In the genomic region with DNA sequence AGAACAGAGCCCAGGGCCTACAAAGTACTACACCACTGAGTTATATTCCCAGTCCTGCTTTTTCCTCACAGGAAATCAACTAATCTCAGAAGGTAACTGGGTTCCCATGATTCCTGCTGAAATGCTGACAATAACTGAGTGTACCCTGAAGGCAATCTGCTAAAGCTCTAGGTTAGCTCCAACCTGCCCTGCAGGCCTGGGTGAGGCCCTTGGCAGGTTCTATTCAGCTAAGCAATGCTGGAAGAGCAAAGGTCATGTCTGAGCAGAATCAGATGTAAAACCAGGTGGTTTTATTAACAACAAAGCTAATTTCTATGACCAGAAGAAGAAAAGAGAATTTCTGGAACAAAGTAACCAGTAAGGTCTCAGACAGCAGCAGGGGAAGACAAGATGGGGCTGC, we compare ENCODE assay signal across 26 mouse cellular contexts. TPM values are rescaled to one million over a fixed set of nuclear protein-coding genes. Genes with fewer than 3 reads are reported as not detected.
DNase-seq lines count a peak whose midpoint lies in the region; ATAC-seq and TF ChIP-seq lines count a peak whose summit lies in the region.
"Had no signal": no experiment of that assay in that cellular context is flagged by ENCODE, and none has a peak within 500 bp of the region (broad histone marks: within the 10 kb centered on the region; RNA-seq: fewer than 3 reads in every experiment).

No protein-coding gene starts in this region.

- H3K4me1 ChIP-seq in kidney, adult 2 months (ENCODE audit: control insufficient read depth, insufficient read depth, low read length): peaks cover 13% of the 10 kb centered on the region; the same call in 1 of the 2 replicates
- H3K4me1 ChIP-seq in kidney, embryonic 14.5 days (ENCODE audit: control insufficient read depth, insufficient read depth, low read length): peaks cover 14% of the 10 kb centered on the region
- peaks cover 3% of the 10 kb centered on the region for H3K4me1 ChIP-seq in bone marrow, adult 2 months (ENCODE audit: control insufficient read depth, insufficient read depth, low read length)
- H3K4me1 ChIP-seq in intestine, postnatal 0 days (replicated peaks; ENCODE audit: control insufficient read depth, insufficient read depth, low read length): peaks cover 2% of the 10 kb centered on the region; the same call in 1 of the 2 replicates
- peaks cover 88% of the 10 kb centered on the region for H3K4me1 ChIP-seq in liver, embryonic 16.5 days (ENCODE audit: control insufficient read depth, low read depth, low read length)
- H3K4me1 ChIP-seq: neural tube, embryonic 12.5 days had no signal

- no peaks in the 10 kb centered on the region for H3K9me3 ChIP-seq in kidney, embryonic 14.5 days (ENCODE audit: control insufficient read depth, low read length)
- no peaks in the 10 kb centered on the region for H3K9me3 ChIP-seq in intestine, postnatal 0 days (ENCODE audit: control insufficient read depth)
- H3K9me3 ChIP-seq in liver, embryonic 16.5 days (replicated peaks; ENCODE audit: control insufficient read depth, low read length): no peaks in the 10 kb centered on the region
- H3K9me3 ChIP-seq: limb, embryonic 13.5 days; lung, embryonic 15.5 days; megakaryocyte, embryonic 14.5 days; neural tube, embryonic 12.5 days had no signal

- ATAC-seq in kidney, embryonic 14.5 days (ENCODE audit: low FRiP score, low TSS enrichment): no peak
- ATAC-seq in intestine, postnatal 0 days: peak; percentile 84
- no peak for ATAC-seq in liver, embryonic 16.5 days (ENCODE audit: low read depth)
- ATAC-seq: CD4-positive, CD25-positive, alpha-beta regulatory T cell, adult 4 months; forebrain, postnatal 0 days; inflammation-experienced regulatory T-cells, adult 6 months had no signal

- no peak overlapping the region for H3K4me3 ChIP-seq in kidney, adult 2 months (ENCODE audit: insufficient read depth, low read depth, low read length)
- H3K4me3 ChIP-seq in kidney, embryonic 14.5 days (ENCODE audit: low read length): no peak overlapping the region
- H3K4me3 ChIP-seq in bone marrow, adult 2 months (replicated peaks; ENCODE audit: control insufficient read depth, low read depth, low read length): no peak overlapping the region
- H3K4me3 ChIP-seq in intestine, postnatal 0 days (ENCODE audit: low read depth, low read length): no peak overlapping the region
- no peak overlapping the region for H3K4me3 ChIP-seq in liver, embryonic 16.5 days (ENCODE audit: low read depth, low read length)
- H3K4me3 ChIP-seq: limb, embryonic 13.5 days; lung, embryonic 15.5 days; megakaryocyte, embryonic 14.5 days; neural tube, embryonic 12.5 days had no signal

- no peak for TF ChIP-seq CTCF in kidney, adult 2 months (conservative IDR thresholded peaks at IDR 0.05; ENCODE audit: insufficient read depth, insufficient read length, low read depth, low read length)
- TF ChIP-seq CTCF in bone marrow, adult 2 months (IDR thresholded peaks at IDR 0.05; ENCODE audit: control insufficient read depth, insufficient read depth, low read length): no peak
- TF ChIP-seq CTCF in intestine, postnatal 0 days (IDR thresholded peaks at IDR 0.05; ENCODE audit: low read depth): no peak

- DNase-seq in kidney, adult 2 months: peak; percentile 69
- no peak for DNase-seq in spleen, postnatal 14 days (ENCODE audit: low spot score in 2 of 2)
- DNase-seq in frontal cortex, adult 2 months (ENCODE audit: extremely low spot score in 1 of 2, low spot score in 1 of 2): no peak
- DNase-seq: adrenal gland, postnatal 25 days; cerebellum, adult 11 months; cerebellum, postnatal 10 days; forebrain, postnatal 0 days; gastrocnemius, postnatal 25 days; heart, adult 18-20 months; kidney, postnatal 4 days; lung, postnatal 36 days; midbrain, embryonic 14.5 days; right cerebral cortex, postnatal 14 days; spleen, adult 18-20 months; thymus, postnatal 36 days had no signal

- no peak overlapping the region for H3K9ac ChIP-seq in kidney, embryonic 14.5 days (ENCODE audit: low read depth, low read length)
- peak overlapping the region; percentile 22; the same call in 1 of the 2 replicates for H3K9ac ChIP-seq in intestine, postnatal 0 days (ENCODE audit: low read depth, low read length)
- H3K9ac ChIP-seq in liver, embryonic 16.5 days (ENCODE audit: low read depth, low read length): peak overlapping the region; percentile 73
- H3K9ac ChIP-seq: forebrain, postnatal 0 days; hindbrain, embryonic 14.5 days; limb, embryonic 13.5 days; lung, embryonic 15.5 days; neural tube, embryonic 12.5 days had no signal

- peak overlapping the region; percentile 20; the same call in 1 of the 2 replicates for H3K27ac ChIP-seq in kidney, adult 2 months (ENCODE audit: insufficient read depth, low read depth, low read length)
- no peak overlapping the region for H3K27ac ChIP-seq in kidney, embryonic 14.5 days (ENCODE audit: low read depth, low read length)
- H3K27ac ChIP-seq in bone marrow, adult 2 months (ENCODE audit: control insufficient read depth, insufficient read depth, low read depth, low read length, poor library complexity): peak overlapping the region; percentile 16; the same call in 1 of the 2 replicates
- peak overlapping the region; percentile 87 for H3K27ac ChIP-seq in intestine, postnatal 0 days (ENCODE audit: low read depth, low read length)
- peak overlapping the region; percentile 99 for H3K27ac ChIP-seq in liver, embryonic 16.5 days (ENCODE audit: low read length)
- H3K27ac ChIP-seq: hindbrain, embryonic 14.5 days; limb, embryonic 13.5 days; lung, embryonic 15.5 days; neural tube, embryonic 12.5 days had no signal

- H3K27me3 ChIP-seq in kidney, adult 2 months (replicated peaks; ENCODE audit: control insufficient read depth, insufficient read depth, low read length): no peaks in the 10 kb centered on the region
- no peaks in the 10 kb centered on the region for H3K27me3 ChIP-seq in kidney, embryonic 14.5 days (ENCODE audit: control insufficient read depth, insufficient read depth, low read length)
- H3K27me3 ChIP-seq in intestine, postnatal 0 days (replicated peaks; ENCODE audit: control insufficient read depth, insufficient read depth, low read length): no peaks in the 10 kb centered on the region
- H3K27me3 ChIP-seq in liver, embryonic 16.5 days (ENCODE audit: control insufficient read depth, insufficient read depth, low read depth, low read length): no peaks in the 10 kb centered on the region
- H3K27me3 ChIP-seq: limb, embryonic 13.5 days; lung, embryonic 15.5 days; megakaryocyte, embryonic 14.5 days; neural tube, embryonic 12.5 days had no signal

- no peak for TF ChIP-seq POLR2A in kidney, adult 2 months (IDR thresholded peaks at IDR 0.05; ENCODE audit: low read depth, low read length)
- TF ChIP-seq POLR2A in bone marrow, adult 2 months (IDR thresholded peaks at IDR 0.05; ENCODE audit: borderline replicate concordance, control insufficient read depth, low read depth, low read length): no peak

- H3K36me3 ChIP-seq in kidney, adult 2 months (ENCODE audit: control insufficient read depth, insufficient read depth, low read length): no peaks in the 10 kb centered on the region; the same call in 1 of the 2 replicates
- H3K36me3 ChIP-seq in kidney, embryonic 14.5 days (ENCODE audit: control insufficient read depth, insufficient read depth, low read length): peaks cover 40% of the 10 kb centered on the region; the same call in 1 of the 2 replicates
- H3K36me3 ChIP-seq in intestine, postnatal 0 days (ENCODE audit: control insufficient read depth, insufficient read depth): peaks cover 39% of the 10 kb centered on the region
- peaks cover 33% of the 10 kb centered on the region for H3K36me3 ChIP-seq in liver, embryonic 16.5 days (ENCODE audit: control insufficient read depth, insufficient read depth)

- H3K4me2 ChIP-seq in kidney, embryonic 14.5 days (replicated peaks; ENCODE audit: low read depth, low read length): no peak overlapping the region
- H3K4me2 ChIP-seq in intestine, postnatal 0 days (replicated peaks; ENCODE audit: low read depth): no peak overlapping the region
- H3K4me2 ChIP-seq in liver, embryonic 16.5 days (ENCODE audit: low read depth, low read length): no peak overlapping the region
- H3K4me2 ChIP-seq: hindbrain, embryonic 14.5 days; limb, embryonic 13.5 days; lung, embryonic 15.5 days; neural tube, embryonic 12.5 days had no signal

RNA-seq across cellular contexts. Expression of gene Mpg, which starts 15.1 kb away (rescaled TPM):
- polyA plus RNA-seq in kidney, adult 2 months (2012; rRNA removed): 12.5 and 13.4 TPM in 2 replicates
- 35.6 and 39.8 TPM in 2 replicates for polyA plus RNA-seq in kidney, embryonic 14.5 days (2014; fragmentation: Nextera tagmentation; extraction: Ambion mirVana)
- polyA plus RNA-seq in bone marrow, adult 2 months (2011; ENCODE audit: insufficient read depth, insufficient read length, low replicate concordance, missing spikeins): 10.9 and 20.1 TPM in 2 replicates
- 19.2 and 20.9 TPM in 2 replicates for polyA plus RNA-seq in intestine, postnatal 0 days (2015; fragmentation: Nextera tagmentation; extraction: Ambion mirVana)
- polyA plus RNA-seq in liver, embryonic 16.5 days (2015; fragmentation: Nextera tagmentation; extraction: Ambion mirVana): 18.5 and 19.6 TPM in 2 replicates
- 13.8 and 17.0 TPM in 2 replicates for polyA plus RNA-seq in frontal cortex, adult 2 months (2012; rRNA removed)

RNA-seq across cellular contexts. Expression of gene Rhbdf1, which starts 19.3 kb away (rescaled TPM):
- polyA plus RNA-seq in kidney, adult 2 months (2012; rRNA removed): 81.7 and 110 TPM in 2 replicates
- 28.0 and 39.5 TPM in 2 replicates for polyA plus RNA-seq in kidney, embryonic 14.5 days (2014; fragmentation: Nextera tagmentation; extraction: Ambion mirVana)
- 2.4 and 4.2 TPM in 2 replicates for polyA plus RNA-seq in bone marrow, adult 2 months (2011; ENCODE audit: insufficient read depth, insufficient read length, low replicate concordance, missing spikeins)
- 20.7 and 26.1 TPM in 2 replicates for polyA plus RNA-seq in intestine, postnatal 0 days (2015; fragmentation: Nextera tagmentation; extraction: Ambion mirVana)
- polyA plus RNA-seq in liver, embryonic 16.5 days (2015; fragmentation: Nextera tagmentation; extraction: Ambion mirVana): 5.8 and 6.5 TPM in 2 replicates
- 23.6 and 26.7 TPM in 2 replicates for polyA plus RNA-seq in frontal cortex, adult 2 months (2012; rRNA removed)

RNA-seq across cellular contexts. Expression of gene Nprl3, which starts 26.1 kb away (rescaled TPM):
- polyA plus RNA-seq in kidney, adult 2 months (2012; rRNA removed): 71.9 and 95.7 TPM in 2 replicates
- polyA plus RNA-seq in kidney, embryonic 14.5 days (2014; fragmentation: Nextera tagmentation; extraction: Ambion mirVana): 27.5 and 45.5 TPM in 2 replicates
- polyA plus RNA-seq in bone marrow, adult 2 months (2011; ENCODE audit: insufficient read depth, insufficient read length, low replicate concordance, missing spikeins): 69.5 and 75.3 TPM in 2 replicates
- polyA plus RNA-seq in intestine, postnatal 0 days (2015; fragmentation: Nextera tagmentation; extraction: Ambion mirVana): 19.8 and 20.7 TPM in 2 replicates
- polyA plus RNA-seq in liver, embryonic 16.5 days (2015; fragmentation: Nextera tagmentation; extraction: Ambion mirVana): 30.8 and 31.5 TPM in 2 replicates
- polyA plus RNA-seq in frontal cortex, adult 2 months (2012; rRNA removed): 75.7 and 85.2 TPM in 2 replicates

RNA-seq across cellular contexts. Expression of gene Hba-x, which starts 34.8 kb away (rescaled TPM):
- not detected in 2 replicates for polyA plus RNA-seq in kidney, adult 2 months (2012; rRNA removed)
- 87.6 and 90.7 TPM in 2 replicates for polyA plus RNA-seq in kidney, embryonic 14.5 days (2014; fragmentation: Nextera tagmentation; extraction: Ambion mirVana)
- polyA plus RNA-seq in bone marrow, adult 2 months (2011; ENCODE audit: insufficient read depth, insufficient read length, low replicate concordance, missing spikeins): 2.6 and 3.5 TPM in 2 replicates
- polyA plus RNA-seq in intestine, postnatal 0 days (2015; fragmentation: Nextera tagmentation; extraction: Ambion mirVana): 0.23 TPM in 1 of 2 replicates, not detected in the other
- polyA plus RNA-seq in liver, embryonic 16.5 days (2015; fragmentation: Nextera tagmentation; extraction: Ambion mirVana): 43.7 and 47.4 TPM in 2 replicates
- 5.3 and 14.7 TPM in 2 replicates for polyA plus RNA-seq in frontal cortex, adult 2 months (2012; rRNA removed)
- polyA plus RNA-seq: CD4-positive, CD25-positive, alpha-beta regulatory T cell, adult 4 months; forebrain, postnatal 0 days; inflammation-experienced regulatory T-cells, adult 6 months had no signal

RNA-seq across cellular contexts. Expression of gene Snrnp25, which starts 36.2 kb away (rescaled TPM):
- 16.1 and 19.5 TPM in 2 replicates for polyA plus RNA-seq in kidney, adult 2 months (2012; rRNA removed)
- 71.7 and 90.6 TPM in 2 replicates for polyA plus RNA-seq in kidney, embryonic 14.5 days (2014; fragmentation: Nextera tagmentation; extraction: Ambion mirVana)
- polyA plus RNA-seq in bone marrow, adult 2 months (2011; ENCODE audit: insufficient read depth, insufficient read length, low replicate concordance, missing spikeins): 61.6 and 71.3 TPM in 2 replicates
- 27.0 and 28.0 TPM in 2 replicates for polyA plus RNA-seq in intestine, postnatal 0 days (2015; fragmentation: Nextera tagmentation; extraction: Ambion mirVana)
- 58.1 and 63.4 TPM in 2 replicates for polyA plus RNA-seq in liver, embryonic 16.5 days (2015; fragmentation: Nextera tagmentation; extraction: Ambion mirVana)
- polyA plus RNA-seq in frontal cortex, adult 2 months (2012; rRNA removed): 47.4 and 54.0 TPM in 2 replicates
